Mouse (Mus musculus): ENCODE measurements around the gene Pgm5. TPM values are rescaled to one million over a fixed set of nuclear protein-coding genes. Genes with fewer than 3 reads are reported as not detected.
A peak's percentile ranks its signal among the peaks of the same experiment; 100 is the strongest.
"Not testable (repeated sequence)": the region's sequence is repeated elsewhere in the genome, so short reads cannot be mapped to it uniquely, and the experiment has no call there.

Pgm5 gene
- polyA plus RNA-seq, 1 experiment from 2014 or later = 4.0 TPM

- no peak for TF ChIP-seq CTCF (IDR thresholded peaks at IDR 0.05)
- ChIA-PET POLR2A (interaction anchor here (0.7 kb wide), 1 partner anchor 339 kb away, joined by 3 read pairs; no protein-coding TSS in a partner anchor), CTCF (no interaction called here)
- DNase-seq (ENCODE audit: low read depth, low spot score) = no peak
- in situ Hi-C loops (cut with MboI; ENCODE audit: low pct_unique_long_range_greater_than_20kb) = no loop called here
- H3K27me3 ChIP-seq = peaks cover 89% of the 10 kb centered on the region
- no peak for ATAC-seq
Measured at GRCm38 (mm10) chr19:24897896-24898736, 36.5 kb upstream of the Pgm5 start.

- peaks cover 89% of the 10 kb centered on the region for H3K27me3 ChIP-seq
- CTCF ChIA-PET = no interaction called here
- no peak for DNase-seq (ENCODE audit: low read depth, low spot score)
Measured at GRCm38 (mm10) chr19:24897006-24897895, 35.6 kb upstream of the Pgm5 start.

DNA sequence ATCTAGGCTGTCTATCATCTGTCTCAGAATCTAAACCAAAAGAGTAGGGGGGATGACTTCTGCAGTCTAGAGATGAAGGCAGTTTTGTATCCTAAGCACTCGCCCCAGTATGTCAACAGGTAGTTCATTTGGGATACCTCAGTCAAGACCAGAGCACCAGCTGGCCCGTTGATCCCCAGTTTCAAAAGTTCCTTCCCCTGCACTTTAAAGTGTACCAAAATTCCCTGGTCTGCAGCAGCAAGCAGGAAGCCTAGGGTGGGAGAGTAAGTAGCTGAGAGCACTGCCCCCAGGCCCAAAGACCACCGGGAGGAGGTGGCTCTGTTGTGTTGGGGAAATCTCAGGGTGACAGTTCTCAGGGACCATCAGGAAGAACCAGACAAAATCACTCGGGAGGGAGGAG, 34.9 kb upstream of the Pgm5 start:
- DNase-seq (ENCODE audit: low read depth, low spot score) = no peak
- CTCF ChIA-PET = no interaction called here
- ATAC-seq = no peak
- TF ChIP-seq CTCF (IDR thresholded peaks at IDR 0.05) = no peak
- peaks cover 83% of the 10 kb centered on the region for H3K27me3 ChIP-seq
- in situ Hi-C loops (cut with MboI; ENCODE audit: low pct_unique_long_range_greater_than_20kb) = no loop called here
- POLR2A ChIA-PET = no interaction called here

More at GRCm38 (mm10) chr19:24897006-24897895, 35.6 kb upstream of the Pgm5 start:
- in situ Hi-C loops (cut with MboI; ENCODE audit: low pct_unique_long_range_greater_than_20kb) = no loop called here
- no peak for ATAC-seq
- TF ChIP-seq CTCF (IDR thresholded peaks at IDR 0.05) = no peak
- POLR2A ChIA-PET = no interaction called here

DNA sequence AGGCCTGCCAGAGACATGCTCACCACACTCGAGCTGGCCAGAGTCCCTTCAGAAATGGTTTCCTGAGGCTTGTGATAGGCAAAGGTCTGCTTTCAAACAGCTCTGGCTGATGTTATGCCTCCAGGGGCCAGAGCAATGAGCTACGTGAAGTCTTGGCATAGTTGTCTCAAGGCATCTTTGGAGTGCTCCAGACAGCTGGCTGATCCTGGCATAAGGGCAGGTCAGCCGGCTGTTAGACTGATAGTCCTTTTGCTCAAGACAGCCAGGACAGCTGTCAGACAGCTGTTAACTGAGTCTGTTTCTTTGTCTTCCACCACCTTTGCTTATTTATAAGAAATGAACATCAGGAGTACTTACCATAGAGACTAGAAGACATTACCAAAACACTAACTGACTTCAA, 25.2 kb upstream of the Pgm5 start:
- POLR2A ChIA-PET = interaction anchor here (0.6 kb wide), 1 partner anchor 632 kb away, joined by 3 read pairs; no protein-coding TSS in a partner anchor
- no peak for ATAC-seq
- TF ChIP-seq CTCF (IDR thresholded peaks at IDR 0.05) = no peak
- CTCF ChIA-PET = interaction anchor here (1.5 to 2.9 kb wide), 5 partner anchors 16 to 585 kb away, joined by 3 to 20 read pairs (median 6); no protein-coding TSS in a partner anchor
- DNase-seq (ENCODE audit: low read depth, low spot score) = no peak
- peaks cover 33% of the 10 kb centered on the region for H3K27me3 ChIP-seq
- in situ Hi-C loops (cut with MboI; ENCODE audit: low pct_unique_long_range_greater_than_20kb) = no loop called here

DNA sequence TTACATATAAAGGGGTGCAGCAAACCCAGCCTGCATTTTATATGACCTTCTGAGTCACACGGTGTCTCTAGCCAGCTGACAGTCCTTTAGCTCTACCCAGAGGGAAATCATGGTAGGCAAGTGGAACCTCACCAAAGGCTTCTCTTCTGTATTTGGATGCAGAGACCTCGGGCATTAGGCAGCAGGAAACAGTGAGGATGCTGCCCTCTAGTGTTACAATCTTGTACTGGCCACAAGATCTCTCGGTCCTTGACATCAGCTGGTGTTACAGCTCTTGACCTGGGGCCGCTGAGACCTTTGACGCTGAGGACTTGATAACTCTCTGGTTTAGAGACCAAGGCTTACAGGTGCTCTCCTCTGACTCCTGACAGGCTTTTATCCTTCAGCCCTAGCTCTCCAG, 23.8 kb upstream of the Pgm5 start:
- peak; percentile 15 for DNase-seq (ENCODE audit: low read depth, low spot score)
- ATAC-seq = peak; percentile 77
- peaks cover 26% of the 10 kb centered on the region for H3K27me3 ChIP-seq
- ChIA-PET POLR2A (no interaction called here), CTCF (interaction anchor here (0.8 to 3.0 kb wide), 15 partner anchors 8 to 592 kb away, joined by 3 to 20 read pairs (median 4); no protein-coding TSS in a partner anchor)
- in situ Hi-C loops (cut with MboI; ENCODE audit: low pct_unique_long_range_greater_than_20kb) = no loop called here
- peak; percentile 86 for TF ChIP-seq CTCF (IDR thresholded peaks at IDR 0.05)

- H3K27me3 ChIP-seq = peaks cover 10% of the 10 kb centered on the region
- no peak for DNase-seq (ENCODE audit: low read depth, low spot score)
- no peak for ATAC-seq
- TF ChIP-seq CTCF (IDR thresholded peaks at IDR 0.05) = no peak
- CTCF ChIA-PET = no interaction called here
- POLR2A ChIA-PET = interaction anchor here (0.6 kb wide), 1 partner anchor 831 kb away, joined by 3 read pairs; no protein-coding TSS in a partner anchor
- in situ Hi-C loops (cut with MboI; ENCODE audit: low pct_unique_long_range_greater_than_20kb) = no loop called here
Measured at GRCm38 (mm10) chr19:24881237-24881636, 19.6 kb upstream of the Pgm5 start.

GRCm38 (mm10) chr19:24875129-24875870, 13.6 kb upstream of the Pgm5 start, which contains the start of gene Gm10053:
Gene Gm10053 (plus strand): TSS chr19:24875686.
- CTCF ChIA-PET; ATAC-seq; DNase-seq (ENCODE audit: low read depth, low spot score); in situ Hi-C loops (cut with MboI; ENCODE audit: low pct_unique_long_range_greater_than_20kb): not testable (repeated sequence)
- POLR2A ChIA-PET = interaction anchor here (0.8 kb wide), 1 partner anchor 265 kb away, joined by 9 read pairs; no protein-coding TSS in a partner anchor
- H3K27me3 ChIP-seq = peaks cover 10% of the 10 kb centered on the region

DNA sequence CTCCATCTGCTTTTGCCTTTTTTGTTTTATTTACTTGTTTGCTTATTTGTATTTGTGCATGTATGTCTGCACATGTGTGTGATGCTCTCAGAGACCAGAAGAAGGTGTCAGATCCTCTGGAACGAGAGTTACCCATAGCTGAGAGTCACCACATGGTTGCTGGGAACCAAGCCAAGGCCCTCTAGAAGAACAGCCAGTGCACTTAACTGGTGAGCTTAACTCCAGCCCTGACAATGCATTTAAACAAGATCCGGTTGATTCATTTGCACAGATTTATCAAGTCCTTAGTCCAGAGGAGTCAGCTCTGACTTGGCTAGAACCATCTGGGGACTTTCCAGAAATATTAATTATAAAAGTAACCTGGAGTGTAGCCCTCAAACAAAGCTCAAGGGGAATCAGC, 12.2 kb upstream of the Pgm5 start:
- DNase-seq (ENCODE audit: low read depth, low spot score) = no peak
- ATAC-seq = no peak
- in situ Hi-C loops (cut with MboI; ENCODE audit: low pct_unique_long_range_greater_than_20kb) = loop anchor here (5.0 kb wide), 3 partner anchors 167 to 572 kb away; no protein-coding TSS in a partner anchor
- H3K27me3 ChIP-seq = peaks cover 10% of the 10 kb centered on the region
- POLR2A ChIA-PET = no interaction called here
- no peak for TF ChIP-seq CTCF (IDR thresholded peaks at IDR 0.05)
- CTCF ChIA-PET = interaction anchor here (4.5 to 6.2 kb wide), 2 partner anchors 11 to 170 kb away, joined by 19 to 71 read pairs; no protein-coding TSS in a partner anchor

DNA sequence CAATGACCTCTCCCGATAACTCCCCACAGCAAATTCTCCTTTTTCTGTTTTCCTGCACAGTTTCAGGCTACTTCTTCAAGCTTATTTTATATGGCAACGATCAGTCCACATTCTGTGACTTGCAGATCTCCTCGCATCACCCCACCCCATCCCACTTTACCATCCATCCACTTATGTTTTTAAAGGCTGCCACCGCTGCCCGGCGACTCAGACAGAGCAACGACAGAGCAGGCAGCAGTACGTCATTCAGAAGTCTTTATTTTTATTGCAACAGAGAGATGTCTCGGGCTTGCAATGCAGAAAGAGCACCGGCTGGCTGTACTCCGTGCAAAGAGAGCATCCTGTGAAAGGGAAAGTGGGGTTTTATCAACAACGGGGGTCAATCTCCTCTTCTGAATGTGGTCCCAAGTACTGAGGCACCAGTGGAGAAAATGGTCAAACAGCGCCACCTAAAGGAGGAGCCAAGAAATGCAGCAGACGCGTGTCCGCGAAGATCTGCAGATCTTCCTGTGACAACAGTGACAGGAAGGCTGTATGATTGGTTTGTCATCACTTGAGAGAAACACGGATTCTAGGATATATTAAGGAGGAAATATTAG, 9.5 kb upstream of the Pgm5 start:
- peak; percentile 95 for TF ChIP-seq CTCF (IDR thresholded peaks at IDR 0.05)
- no peaks in the 10 kb centered on the region for H3K27me3 ChIP-seq
- ATAC-seq = peak; percentile 39
- in situ Hi-C loops (cut with MboI; ENCODE audit: low pct_unique_long_range_greater_than_20kb) = loop anchor here (5.0 kb wide), 3 partner anchors 164 to 569 kb away; no protein-coding TSS in a partner anchor
- ChIA-PET POLR2A (interaction anchor here (0.6 to 1.2 kb wide), 2 partner anchors 166 to 566 kb away, joined by 4 read pairs; no protein-coding TSS in a partner anchor), CTCF (interaction anchor here (0.7 to 6.2 kb wide), 10 partner anchors 9 to 236 kb away, joined by 3 to 71 read pairs (median 4); partner anchors contain the start of gene Pgm5)
- DNase-seq (ENCODE audit: low read depth, low spot score) = peak; percentile 28
